Mouse (Mus musculus) forebrain, embryonic 10.5 days (tissue): ENCODE results near the gene Spon1. TPM values are rescaled to one million over a fixed set of nuclear protein-coding genes. Genes with fewer than 3 reads are reported as not detected.
A peak's percentile ranks its signal among the peaks of the same experiment; 100 is the strongest.

Experiments used
- DNase-seq: peaks from one replicate; pipeline ENCODE4 v3.0.0-alpha.2; 2017; ENCODE audit warnings: low spot score; ENCODE audit errors: extremely low spot score
- H3K27ac ChIP-seq: fragments of 300-500 bp; sonication (generic); 2 replicates; pipeline ENCODE4 v1.5.1; 2016; ENCODE audit warnings: mild to moderate bottlenecking
- H3K27me3 ChIP-seq: fragments of 300-500 bp; sonication (generic); 2 replicates; pipeline ENCODE4 v1.6.1; 2016; ENCODE audit warnings: mild to moderate bottlenecking; ENCODE audit not compliant: poor library complexity, severe bottlenecking
- H3K36me3 ChIP-seq: fragments of 300-500 bp; sonication (generic); replicated peaks from 2 replicates; pipeline ENCODE4 v1.6.1; 2016; ENCODE audit warnings: mild to moderate bottlenecking, moderate library complexity
- H3K4me1 ChIP-seq: fragments of 300-500 bp; sonication (generic); 2 replicates; pipeline ENCODE4 v1.6.1; 2016
- H3K4me3 ChIP-seq: fragments of 300-500 bp; sonication (generic); 2 replicates; pipeline ENCODE4 v1.5.1; 2016; ENCODE audit warnings: mild to moderate bottlenecking, moderate library complexity
- H3K9me3 ChIP-seq: fragments of 300-500 bp; sonication (generic); 2 replicates; pipeline ENCODE4 v1.6.1; 2016; ENCODE audit warnings: mild to moderate bottlenecking, moderate library complexity
- WGBS: fragments of 180-500 bp; shearing (Covaris S2); methylation state at CpG from one replicate; pipeline ENCODE4 v1.1.7; 2016; 5-methylcytosine and 5-hydroxymethylcytosine counted together
- polyA plus RNA-seq: library from polyadenylated mRNA; unstranded; fragments of >200 nt; fragmentation: Nextera tagmentation; extraction: Ambion mirVana; gene quantifications from 2 replicates; pipeline ENCODE4 v1.2.1, GENCODE M21; 2016

Gene Spon1
- polyA plus RNA-seq, 1 experiment from 2014 or later, result 10.3 TPM

GRCm38 (mm10) chr7:114063966-114064365 is 298.2 kb downstream of the Spon1 start:
- Histone ChIP-seq H3K27me3 (no peaks in the 10 kb centered on the region), H3K4me3 (no peak overlapping the region), H3K9me3 (no peaks in the 10 kb centered on the region), H3K27ac (no peak overlapping the region), H3K36me3 (no peaks in the 10 kb centered on the region; the same call in 1 of the 2 replicates), H3K4me1 (peaks cover 25% of the 10 kb centered on the region)
- DNase-seq, result no peak
- WGBS, result 92% methylated on average over 6 of the region's 6 CpGs

GRCm38 (mm10) chr7:114065407-114066185 is 299.8 kb downstream of the Spon1 start:
- no peak overlapping the region for H3K4me3 ChIP-seq
- peaks cover 25% of the 10 kb centered on the region for H3K4me1 ChIP-seq
- no peaks in the 10 kb centered on the region for H3K9me3 ChIP-seq
- no peaks in the 10 kb centered on the region; the same call in 1 of the 2 replicates for H3K36me3 ChIP-seq
- no peak for DNase-seq
- WGBS, result 46% methylated on average over 11 of the region's 11 CpGs
- no peaks in the 10 kb centered on the region for H3K27me3 ChIP-seq
- peak overlapping the region; percentile 63 for H3K27ac ChIP-seq

GRCm38 (mm10) chr7:114066529-114067178 is 300.9 kb downstream of the Spon1 start:
- Histone ChIP-seq H3K36me3 (no peaks in the 10 kb centered on the region; the same call in 1 of the 2 replicates), H3K4me3 (peak overlapping the region; percentile 41), H3K27ac (peak overlapping the region; percentile 63), H3K9me3 (no peaks in the 10 kb centered on the region), H3K27me3 (no peaks in the 10 kb centered on the region), H3K4me1 (peaks cover 33% of the 10 kb centered on the region)
- WGBS, result 12% methylated on average over 14 of the region's 14 CpGs
- DNase-seq, result peak; percentile 80

- WGBS, result 87% methylated on average over 11 of the region's 11 CpGs
- DNase-seq, result no peak
- no peak overlapping the region for H3K27ac ChIP-seq
Observed at GRCm38 (mm10) chr7:114068956-114069533, 303.2 kb downstream of the Spon1 start.

GRCm38 (mm10) chr7:114069726-114070457 is 304.1 kb downstream of the Spon1 start:
- Histone ChIP-seq H3K4me3 (no peak overlapping the region), H3K27ac (no peak overlapping the region), H3K27me3 (no peaks in the 10 kb centered on the region), H3K36me3 (no peaks in the 10 kb centered on the region; the same call in 1 of the 2 replicates), H3K4me1 (peaks cover 46% of the 10 kb centered on the region), H3K9me3 (no peaks in the 10 kb centered on the region)
- WGBS, result 88% methylated on average over 11 of the region's 11 CpGs
- DNase-seq, result no peak

More at GRCm38 (mm10) chr7:114068956-114069533, 303.2 kb downstream of the Spon1 start:
- H3K4me1 ChIP-seq, result peaks cover 44% of the 10 kb centered on the region
- no peaks in the 10 kb centered on the region for H3K9me3 ChIP-seq
- no peak overlapping the region for H3K4me3 ChIP-seq
- H3K36me3 ChIP-seq, result no peaks in the 10 kb centered on the region; the same call in 1 of the 2 replicates
- H3K27me3 ChIP-seq, result no peaks in the 10 kb centered on the region

- Histone ChIP-seq H3K9me3 (no peaks in the 10 kb centered on the region), H3K4me1 (peaks cover 40% of the 10 kb centered on the region), H3K4me3 (no peak overlapping the region), H3K27me3 (no peaks in the 10 kb centered on the region), H3K36me3 (no peaks in the 10 kb centered on the region; the same call in 1 of the 2 replicates), H3K27ac (no peak overlapping the region)
- DNase-seq, result no peak
- WGBS, result 85% methylated on average over 3 of the region's 3 CpGs
Observed at GRCm38 (mm10) chr7:114070458-114070840, 304.7 kb downstream of the Spon1 start.

GRCm38 (mm10) chr7:114071395-114071794 is 305.6 kb downstream of the Spon1 start:
- WGBS, result 80% methylated on average over 5 of the region's 5 CpGs
- H3K4me1 ChIP-seq, result peaks cover 31% of the 10 kb centered on the region
- no peak overlapping the region for H3K27ac ChIP-seq
- H3K9me3 ChIP-seq, result 0 out of 2 replicates have a peak, but pooled peaks cover 3% of the 10 kb centered on the region
- H3K27me3 ChIP-seq, result no peaks in the 10 kb centered on the region
- no peak overlapping the region for H3K4me3 ChIP-seq
- H3K36me3 ChIP-seq, result no peaks in the 10 kb centered on the region; the same call in 1 of the 2 replicates
- no peak for DNase-seq

- Histone ChIP-seq H3K27ac (peak overlapping the region; percentile 66), H3K4me3 (no peak overlapping the region)
Observed at GRCm38 (mm10) chr7:114071851-114072616, 306.2 kb downstream of the Spon1 start.

GRCm38 (mm10) chr7:114074133-114074532 is 308.3 kb downstream of the Spon1 start:
- Histone ChIP-seq H3K27ac (no peak overlapping the region), H3K4me3 (no peak overlapping the region), H3K4me1 (peaks cover 25% of the 10 kb centered on the region), H3K36me3 (no peaks in the 10 kb centered on the region; the same call in 1 of the 2 replicates), H3K27me3 (no peaks in the 10 kb centered on the region), H3K9me3 (0 out of 2 replicates have a peak, but pooled peaks cover 3% of the 10 kb centered on the region)
- 70% methylated on average over 7 of the region's 7 CpGs for WGBS
- no peak for DNase-seq

More at GRCm38 (mm10) chr7:114071851-114072616, 306.2 kb downstream of the Spon1 start:
- no peaks in the 10 kb centered on the region for H3K27me3 ChIP-seq
- WGBS, result 54% methylated on average over 13 of the region's 13 CpGs
- no peaks in the 10 kb centered on the region; the same call in 1 of the 2 replicates for H3K36me3 ChIP-seq
- H3K9me3 ChIP-seq, result 0 out of 2 replicates have a peak, but pooled peaks cover 3% of the 10 kb centered on the region
- DNase-seq, result no peak
- peaks cover 25% of the 10 kb centered on the region for H3K4me1 ChIP-seq

GRCm38 (mm10) chr7:114074595-114074994 is 308.8 kb downstream of the Spon1 start:
- no peak for DNase-seq

GRCm38 (mm10) chr7:114079343-114079742 is 313.5 kb downstream of the Spon1 start:
- Histone ChIP-seq H3K27ac (no peak overlapping the region), H3K9me3 (0 out of 2 replicates have a peak, but pooled peaks cover 3% of the 10 kb centered on the region), H3K27me3 (no peaks in the 10 kb centered on the region), H3K4me3 (no peak overlapping the region), H3K4me1 (0 out of 2 replicates have a peak, but pooled peaks cover 2% of the 10 kb centered on the region), H3K36me3 (no peaks in the 10 kb centered on the region; the same call in 1 of the 2 replicates)
- 95% methylated on average over 4 of the region's 4 CpGs for WGBS
- no peak for DNase-seq

More at GRCm38 (mm10) chr7:114074595-114074994, 308.8 kb downstream of the Spon1 start:
- WGBS, result 88% methylated on average over 2 of the region's 2 CpGs
- Histone ChIP-seq H3K27me3 (no peaks in the 10 kb centered on the region), H3K9me3 (0 out of 2 replicates have a peak, but pooled peaks cover 3% of the 10 kb centered on the region), H3K36me3 (no peaks in the 10 kb centered on the region; the same call in 1 of the 2 replicates), H3K4me1 (peaks cover 25% of the 10 kb centered on the region), H3K27ac (no peak overlapping the region), H3K4me3 (no peak overlapping the region)
